Mouse (Mus musculus) cerebellum, adult 9-11 months (tissue): ENCODE data around the gene Shb.

ENCODE experiments used
- DNase-seq: peaks from one replicate; pipeline ENCODE4 v3.0.0; 2022

The Shb gene

DNA sequence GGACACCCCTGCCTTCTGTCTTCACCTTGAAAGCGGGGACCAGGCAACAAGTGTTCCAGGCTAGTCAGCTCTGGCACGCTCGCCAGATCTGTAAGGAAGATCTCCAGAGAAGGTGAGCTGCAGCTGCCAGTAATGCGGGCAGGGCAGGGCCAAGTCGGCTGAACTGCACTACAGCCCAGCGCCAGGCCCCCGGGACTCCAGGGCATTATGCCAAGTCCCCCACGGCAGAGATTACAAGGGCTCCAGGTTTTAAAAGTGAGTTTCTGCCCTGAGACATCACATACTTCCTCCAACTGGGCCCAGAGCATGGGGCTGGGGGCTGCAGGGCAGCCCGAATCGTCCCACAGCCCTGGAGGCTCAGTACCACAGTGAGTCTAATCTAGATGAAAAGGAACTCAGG lies 52.8 kb downstream of the Shb start:
- no peak for DNase-seq

DNA sequence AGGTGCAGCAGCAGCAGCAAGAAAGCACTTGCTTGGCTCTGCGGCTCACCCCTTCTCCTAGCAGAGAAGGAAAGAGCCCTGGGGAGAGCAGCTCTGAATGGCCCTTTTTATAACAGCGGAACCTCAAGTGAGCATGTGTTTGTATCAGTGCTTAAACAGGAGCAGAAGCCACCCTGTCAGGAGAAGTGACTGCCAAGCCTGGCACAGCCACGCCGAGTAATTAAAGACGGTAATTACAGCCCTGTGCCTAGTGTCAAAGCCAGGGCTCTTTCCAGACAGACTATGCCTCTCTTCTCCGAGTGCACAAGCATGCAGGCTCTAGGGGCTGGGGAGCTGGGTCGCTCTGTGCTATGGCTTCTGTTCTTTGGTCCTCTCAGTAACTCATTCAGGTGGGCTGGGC lies 54.1 kb downstream of the Shb start:
- peak; percentile 34 for DNase-seq

DNA sequence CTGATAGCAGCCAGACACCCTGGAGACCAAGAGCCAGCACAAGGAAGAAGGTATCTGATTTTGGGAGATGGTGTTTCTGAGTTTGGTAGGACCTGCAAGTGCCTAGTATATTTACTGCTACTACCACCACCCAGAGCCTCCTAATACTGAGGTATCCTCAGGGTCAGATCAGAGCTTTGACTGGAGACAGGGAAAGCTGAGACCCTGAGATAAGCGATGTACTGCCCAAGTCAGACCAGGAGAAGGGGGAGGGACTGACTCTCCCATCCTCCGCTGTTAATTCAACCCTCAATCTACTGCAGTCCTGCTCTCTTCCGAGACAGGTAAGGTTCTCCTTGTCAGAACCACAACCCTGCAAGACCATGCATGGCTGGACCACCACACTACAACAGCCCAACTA lies 55.2 kb downstream of the Shb start:
- no peak for DNase-seq

DNA sequence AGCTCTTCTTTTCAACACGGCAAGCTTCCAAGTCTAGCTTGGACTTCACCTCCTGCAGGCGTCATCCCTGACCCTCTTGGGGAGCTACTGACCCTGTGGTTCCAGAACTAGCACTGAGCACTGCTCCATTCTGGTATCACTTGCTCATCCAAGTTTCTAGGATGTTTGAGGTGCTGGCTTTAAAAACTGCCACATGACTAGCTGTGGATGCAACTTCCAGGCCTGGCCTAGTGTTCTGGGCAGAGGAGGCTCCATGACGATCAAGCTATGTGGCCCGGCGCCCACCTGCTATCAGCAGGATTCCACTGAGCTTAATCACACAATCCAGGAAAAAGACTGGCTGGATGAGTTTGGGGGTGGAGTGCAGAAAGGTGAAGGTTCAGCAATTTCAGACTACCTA lies 57.4 kb downstream of the Shb start:
- DNase-seq: no peak

DNA sequence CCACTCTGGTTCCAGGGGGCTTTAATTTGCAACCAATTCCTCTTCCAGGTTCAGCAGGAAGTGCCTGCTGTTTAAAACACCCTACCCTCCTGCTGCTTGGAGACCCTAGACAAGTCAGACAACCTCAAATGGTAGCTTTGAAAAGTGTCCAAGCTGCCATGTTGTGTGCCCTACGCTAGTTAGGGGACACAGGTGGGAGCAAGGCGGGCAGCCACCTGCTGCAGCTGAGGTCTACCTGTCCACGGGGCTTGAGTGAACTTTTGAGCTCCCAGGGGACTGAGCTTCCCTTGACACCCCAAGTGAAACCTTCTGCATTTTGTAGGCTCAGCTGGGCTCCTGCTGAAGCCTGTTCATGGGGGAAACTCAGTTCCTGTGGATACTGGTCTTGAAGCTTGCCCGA lies 58.1 kb downstream of the Shb start:
- DNase-seq: no peak

DNA sequence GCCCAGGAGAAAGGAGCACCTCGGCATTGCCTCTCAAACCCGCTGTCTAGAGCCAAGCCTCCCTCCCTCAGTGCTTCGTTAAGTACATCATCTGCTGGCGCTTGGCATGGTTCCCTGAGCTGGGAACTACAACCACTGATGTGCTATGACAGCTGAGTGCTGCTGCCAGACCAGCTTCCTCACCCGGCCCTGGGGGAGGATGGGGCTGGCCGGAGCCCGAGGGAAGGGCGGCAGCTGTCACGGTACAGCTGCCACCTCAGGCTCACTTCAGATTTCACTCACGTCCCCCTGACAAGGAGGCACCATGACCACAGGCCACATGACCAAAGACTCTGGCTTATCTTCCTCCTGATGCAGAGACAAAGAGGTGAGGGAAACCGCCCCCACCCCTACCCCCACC lies 59.1 kb downstream of the Shb start:
- DNase-seq: peak; percentile 27

DNA sequence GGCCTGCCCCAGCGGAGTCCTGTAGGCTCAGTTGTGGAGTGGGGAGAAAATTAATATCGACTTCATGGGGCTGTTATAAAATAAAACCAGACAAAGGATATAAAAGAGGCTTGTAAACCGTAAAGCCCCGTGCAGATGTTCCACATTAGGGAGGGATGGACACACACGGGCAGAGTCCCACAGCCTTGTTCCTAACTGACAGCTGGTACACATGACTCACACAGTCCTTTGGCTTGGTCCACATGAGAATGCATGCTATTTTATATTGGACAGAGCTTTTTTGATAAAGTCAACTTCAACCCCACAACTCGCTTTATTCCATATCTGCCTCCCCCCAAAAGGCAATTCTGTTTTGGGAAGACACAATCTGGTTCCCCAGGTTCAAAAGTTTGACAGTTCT lies 59.6 kb downstream of the Shb start:
- DNase-seq: no peak

DNA sequence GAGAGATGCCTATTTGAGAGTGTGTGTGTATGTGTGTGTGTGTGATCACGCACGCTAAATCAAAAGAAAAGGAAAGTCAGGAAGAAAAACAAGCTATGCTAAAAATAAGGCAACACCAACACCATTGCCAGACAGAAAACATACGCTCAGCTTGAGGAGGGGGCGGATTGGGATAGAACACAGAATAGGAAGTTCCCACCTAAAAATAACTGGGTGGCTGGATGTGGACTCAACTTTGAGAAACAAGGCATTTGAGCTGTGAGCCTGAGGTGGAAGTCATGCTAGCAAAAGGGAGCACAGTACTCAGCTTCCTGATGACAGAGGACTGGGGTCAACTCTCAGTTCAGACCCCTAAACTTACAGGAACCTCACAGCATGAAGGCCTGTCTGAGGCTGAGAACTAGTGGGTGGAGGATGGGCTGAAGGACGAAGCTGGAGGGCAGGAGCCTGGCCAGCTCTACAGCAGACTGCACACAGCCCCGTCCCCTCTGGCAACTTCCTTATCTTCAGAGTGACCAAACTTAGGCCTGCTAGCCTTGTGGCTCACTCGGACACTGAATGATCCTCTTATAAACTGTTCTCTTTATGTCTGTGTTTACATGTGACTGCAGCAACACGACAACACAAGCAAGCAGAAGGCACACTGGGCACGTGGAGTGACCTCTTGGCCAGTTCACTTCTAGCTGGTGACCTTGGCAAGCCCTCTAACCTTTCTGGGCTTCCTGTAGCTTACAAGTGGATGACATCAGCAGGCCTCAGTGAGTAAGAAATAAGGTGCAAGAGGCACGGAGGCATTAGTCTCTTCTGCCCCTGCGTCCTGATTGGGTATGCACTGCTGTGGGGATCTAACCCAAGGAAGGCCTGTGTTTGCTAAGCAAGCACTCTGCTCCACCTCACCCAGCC lies 60.4 kb downstream of the Shb start:
- no peak for DNase-seq

DNA sequence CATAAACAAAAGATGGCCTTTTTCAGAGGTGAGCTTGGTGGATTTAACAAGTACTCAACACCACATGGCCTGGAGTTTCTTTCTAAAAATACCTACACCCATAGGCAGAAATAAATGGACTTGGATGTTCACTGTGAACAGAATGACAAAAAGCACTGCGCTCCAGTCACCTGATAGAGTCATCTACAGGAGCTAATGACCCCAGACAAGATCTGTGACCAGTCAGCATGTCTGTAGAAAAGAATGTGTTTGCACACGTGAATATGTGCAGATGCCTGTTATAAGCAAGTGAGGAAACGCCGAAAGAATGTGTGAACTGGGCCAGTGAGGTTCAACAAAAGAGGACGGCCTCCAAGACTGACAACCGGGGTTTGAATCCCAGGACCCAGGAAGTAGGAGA lies 63.2 kb downstream of the Shb start:
- DNase-seq: no peak

DNA sequence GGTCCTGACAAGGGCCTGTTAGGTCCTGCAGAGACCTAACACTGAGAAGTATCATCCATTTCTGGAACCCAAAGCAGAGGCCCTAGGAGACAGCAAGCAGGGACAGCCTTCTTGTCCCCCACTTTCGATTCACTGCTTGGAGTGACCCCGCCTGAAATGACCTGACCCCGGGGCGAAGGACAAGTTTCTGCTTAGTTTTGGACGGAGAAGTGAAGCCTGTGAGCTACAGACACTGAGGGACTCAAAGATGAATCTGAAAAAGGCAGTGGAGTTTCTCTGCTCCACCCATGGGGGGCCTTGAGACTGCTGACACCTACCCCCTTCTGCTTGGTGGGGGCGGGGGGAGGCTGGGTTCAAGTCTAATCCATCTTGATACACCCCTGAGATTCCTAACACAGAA lies 63.8 kb downstream of the Shb start:
- no peak for DNase-seq

DNA sequence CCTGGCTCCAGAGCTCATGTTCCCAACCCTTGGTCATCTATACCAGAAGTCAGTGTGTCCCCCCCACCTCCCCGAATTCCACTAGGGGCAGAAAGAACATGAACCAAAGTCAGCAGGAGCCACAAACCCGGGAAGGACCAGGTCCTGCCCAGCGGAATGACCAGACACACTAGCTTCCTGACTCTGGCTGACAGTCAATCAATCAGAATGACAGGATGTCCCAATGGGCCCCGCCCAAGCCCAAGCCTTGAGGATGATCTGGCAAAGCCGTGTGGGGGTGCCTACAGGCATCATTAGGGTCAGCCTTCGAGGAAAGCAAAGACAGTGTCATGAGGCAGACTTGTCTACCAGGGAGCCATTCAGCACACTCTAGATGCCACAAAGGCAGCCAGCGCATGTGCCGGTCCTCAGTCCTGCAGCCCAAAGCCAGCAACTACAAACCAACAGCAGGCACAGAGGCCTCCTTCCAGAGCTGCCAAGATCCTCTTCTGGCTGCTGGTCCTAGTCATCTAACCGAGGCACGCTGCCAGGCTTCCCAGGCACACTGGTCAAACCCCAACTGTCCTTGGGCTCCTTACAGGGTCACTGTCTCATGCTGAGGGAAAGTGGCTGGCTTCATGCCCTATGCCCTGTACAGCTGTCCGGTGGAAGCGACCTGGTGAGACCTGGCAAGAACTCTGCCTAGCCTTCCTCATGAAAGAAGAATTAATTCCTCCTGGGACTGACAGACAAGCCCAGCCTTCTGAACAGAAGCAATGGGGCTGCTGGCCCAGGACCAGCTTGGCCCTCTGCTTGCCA lies 65.0 kb downstream of the Shb start:
- peak; percentile 80 for DNase-seq

DNA sequence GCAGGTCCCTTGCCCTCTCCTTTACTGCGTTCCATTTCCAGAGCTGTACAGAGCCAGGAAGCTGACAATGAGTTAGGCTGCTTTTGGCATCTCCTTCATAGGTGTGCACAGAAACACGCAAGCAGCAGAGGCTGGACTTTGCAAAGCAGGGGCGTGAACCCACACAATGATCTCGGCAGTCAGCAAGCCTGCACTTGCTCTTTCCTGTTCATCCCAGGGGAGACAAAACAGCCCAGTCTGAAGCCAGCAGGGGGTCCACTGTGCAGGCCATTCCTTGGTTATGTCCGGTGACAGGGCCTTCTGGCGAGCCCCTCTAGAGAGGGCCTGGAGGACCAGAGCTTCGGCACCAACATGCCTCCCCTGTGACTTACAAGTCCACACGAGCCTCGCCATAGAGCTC lies 67.3 kb downstream of the Shb start:
- no peak for DNase-seq

DNA sequence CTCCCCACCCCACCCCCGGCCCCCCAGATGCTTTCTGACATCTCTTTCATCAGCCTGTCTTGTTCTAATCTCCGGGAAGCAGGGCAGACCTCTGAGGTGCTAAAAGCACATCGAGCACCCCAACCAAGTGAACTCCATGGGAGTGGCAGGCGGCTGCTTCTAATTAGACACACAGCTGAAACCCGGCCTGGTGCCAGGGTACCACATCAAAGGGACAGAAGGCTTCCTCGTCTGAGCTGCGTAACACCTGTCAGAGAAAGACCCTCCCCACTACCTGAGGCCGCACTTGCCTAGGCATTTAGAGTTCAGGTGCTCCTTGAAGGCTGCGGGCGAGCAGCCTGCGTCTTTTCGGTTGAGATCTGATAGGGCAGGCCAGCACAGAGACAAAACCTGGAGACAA lies 67.7 kb downstream of the Shb start:
- no peak for DNase-seq

DNA sequence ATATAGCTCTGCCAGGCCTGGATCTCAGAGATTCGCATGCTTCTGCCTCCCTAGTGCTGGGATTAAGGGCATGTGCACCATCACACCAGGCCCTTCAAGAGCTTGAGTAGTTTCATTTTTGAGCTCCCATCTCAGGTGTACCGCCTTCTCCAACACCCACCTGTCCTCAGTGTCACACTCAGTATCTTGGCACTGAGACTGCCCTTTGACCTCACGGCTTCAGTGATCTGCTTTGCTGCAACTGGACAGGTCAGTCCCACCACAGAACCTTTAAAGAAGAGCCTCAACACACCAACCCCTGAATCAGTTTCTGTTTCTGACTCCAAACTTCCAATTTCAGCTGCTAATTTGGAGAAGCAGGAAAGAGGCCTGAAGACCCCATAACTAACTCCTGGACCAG lies 68.1 kb downstream of the Shb start:
- no peak for DNase-seq

DNA sequence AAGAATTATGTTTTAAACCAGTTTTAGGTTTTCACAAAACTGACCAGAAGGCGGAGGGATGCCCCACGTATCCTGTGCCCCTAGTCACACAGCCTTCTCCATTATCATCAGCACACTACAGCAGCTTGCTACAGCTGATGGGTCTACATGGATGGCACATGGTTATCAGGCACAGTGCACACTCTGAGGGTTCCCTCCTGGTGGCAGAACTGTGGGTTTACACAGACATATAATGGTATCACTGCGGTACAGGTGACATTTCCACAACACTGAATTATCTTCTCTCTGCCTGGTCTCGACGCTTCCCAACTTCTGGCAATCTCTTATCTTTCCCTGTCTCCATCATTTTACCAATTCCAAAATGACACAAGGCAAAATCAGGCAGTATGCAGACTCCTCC lies 69.6 kb downstream of the Shb start:
- DNase-seq: no peak

DNA sequence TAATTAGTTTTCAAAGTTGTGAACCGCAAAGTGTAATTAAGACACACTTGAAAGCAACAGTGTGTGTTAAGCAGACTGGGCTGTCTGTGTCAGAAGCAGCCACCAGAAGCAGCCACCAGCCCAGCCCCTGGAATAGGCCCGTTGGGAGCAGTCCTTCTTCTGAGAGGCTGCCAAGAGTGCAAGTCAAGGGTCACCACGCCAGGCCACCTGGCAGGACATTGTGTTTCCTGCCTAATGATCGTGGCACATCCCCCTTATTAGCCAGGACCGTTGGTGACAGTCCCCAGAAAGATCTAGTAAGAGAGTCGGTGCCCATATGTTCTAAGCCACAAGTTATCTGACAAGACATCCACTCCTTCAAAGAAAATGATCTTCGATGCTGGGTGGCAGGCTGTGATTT lies 70.6 kb downstream of the Shb start:
- no peak for DNase-seq

DNA sequence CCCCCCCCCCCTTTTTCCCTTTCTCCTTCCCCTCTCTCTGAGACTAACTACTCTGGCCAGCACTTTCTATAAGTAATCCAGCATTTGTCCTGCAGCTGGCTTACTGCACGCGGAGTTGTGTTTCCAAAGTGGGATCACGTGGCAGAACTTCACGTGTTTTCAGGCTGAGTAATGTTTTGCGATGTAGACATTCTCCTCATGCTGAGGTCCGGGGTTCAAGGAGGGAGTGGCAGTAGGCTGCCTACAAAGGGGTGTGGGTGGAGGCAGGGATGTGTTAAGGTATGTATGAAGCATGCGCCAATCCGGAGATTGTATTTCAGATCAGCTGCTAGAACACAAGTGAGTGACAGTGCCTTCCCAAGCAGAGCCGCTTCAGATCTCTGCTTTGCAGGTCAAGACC lies 72.9 kb downstream of the Shb start:
- DNase-seq: no peak

DNA sequence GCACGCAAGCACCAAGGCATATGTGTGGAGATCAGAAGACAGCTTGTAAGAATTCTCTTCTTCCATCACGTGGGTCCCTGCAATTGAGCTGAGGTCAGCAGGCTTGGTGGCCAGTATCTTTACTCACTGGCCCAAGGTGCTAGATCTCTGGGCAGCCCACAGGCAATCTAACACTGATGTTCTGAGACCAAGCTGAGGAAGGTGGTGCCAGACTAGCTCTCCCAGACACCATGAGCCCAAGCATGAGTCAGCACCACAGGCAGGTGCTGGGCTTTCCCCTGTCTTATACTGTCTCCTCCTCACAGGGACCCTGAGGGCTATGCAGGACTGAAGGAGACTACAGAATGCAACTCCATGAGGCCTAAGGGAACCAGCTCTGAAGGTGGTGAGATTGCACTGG lies 74.7 kb downstream of the Shb start:
- DNase-seq: no peak

DNA sequence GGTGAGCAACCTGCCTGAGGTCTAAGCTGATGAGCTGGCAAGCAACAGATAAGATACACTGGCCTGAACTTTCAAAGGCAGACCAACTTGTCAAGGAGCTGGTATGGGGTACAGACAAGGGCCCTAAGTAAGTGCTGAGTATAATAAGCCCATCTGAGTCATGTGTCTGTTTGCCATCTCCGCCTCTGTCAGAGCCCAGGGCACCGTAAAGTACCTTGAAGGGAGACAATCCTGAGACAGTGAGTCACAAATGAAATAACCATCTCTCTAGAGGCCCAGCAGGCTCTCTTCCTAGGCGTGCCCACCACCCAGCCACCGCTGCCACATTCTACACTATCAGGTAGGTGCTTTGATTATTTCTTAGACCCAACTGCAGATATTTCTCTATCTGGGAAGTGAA lies 77.3 kb downstream of the Shb start:
- no peak for DNase-seq

DNA sequence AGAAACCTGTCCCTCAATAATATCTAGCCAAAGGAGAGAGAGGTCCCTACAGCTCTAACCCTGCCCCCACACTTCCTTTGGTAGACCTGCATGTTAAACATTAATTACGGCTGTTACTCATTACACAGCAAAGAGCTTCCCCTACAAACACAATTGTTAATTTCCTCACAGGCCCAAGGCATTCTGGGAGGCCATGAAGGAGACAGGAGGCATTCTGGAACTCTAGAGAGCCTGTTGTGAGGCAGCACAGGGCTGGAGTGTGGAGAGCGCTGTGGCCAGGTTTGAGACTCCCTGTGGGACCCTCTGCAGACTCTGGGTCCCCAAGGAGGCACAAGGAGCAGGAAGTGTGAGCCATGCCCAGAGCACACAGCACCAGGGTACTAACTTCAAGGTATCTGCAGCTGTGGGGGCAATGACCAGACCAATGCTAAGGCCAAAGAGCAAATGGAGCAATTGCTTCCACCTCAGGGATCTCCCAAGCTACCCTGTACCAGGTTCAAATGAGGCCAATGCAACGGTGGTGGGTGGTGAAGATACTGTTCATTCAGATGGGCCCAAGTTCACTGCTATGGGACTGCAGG lies 78.9 kb downstream of the Shb start:
- no peak for DNase-seq

DNA sequence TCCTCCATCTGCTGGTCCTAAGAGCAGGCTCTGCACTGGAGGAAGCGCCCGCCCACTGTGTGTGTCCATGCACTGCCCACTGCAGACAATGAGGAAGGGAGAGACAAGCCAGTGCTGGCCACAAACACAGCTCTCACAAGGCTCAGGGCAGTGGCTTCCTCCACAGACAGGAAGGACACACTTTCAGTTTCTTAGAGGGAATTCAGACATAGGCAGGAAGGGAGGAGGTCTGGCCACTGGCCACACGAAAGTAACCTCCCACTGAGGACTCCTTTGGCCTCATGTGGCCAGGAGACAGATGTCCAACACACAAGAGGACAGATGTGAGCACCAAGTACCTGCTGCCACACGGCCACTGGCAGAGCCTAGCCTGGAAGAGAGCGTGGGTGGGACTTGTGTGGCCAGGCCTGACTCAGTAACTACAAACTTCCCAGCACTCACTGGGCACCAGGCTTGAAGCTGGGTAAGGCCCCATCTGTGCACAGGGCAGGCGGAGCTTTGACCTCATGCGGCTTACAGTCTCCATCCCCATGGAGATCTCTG lies 79.6 kb downstream of the Shb start:
- DNase-seq: no peak

DNA sequence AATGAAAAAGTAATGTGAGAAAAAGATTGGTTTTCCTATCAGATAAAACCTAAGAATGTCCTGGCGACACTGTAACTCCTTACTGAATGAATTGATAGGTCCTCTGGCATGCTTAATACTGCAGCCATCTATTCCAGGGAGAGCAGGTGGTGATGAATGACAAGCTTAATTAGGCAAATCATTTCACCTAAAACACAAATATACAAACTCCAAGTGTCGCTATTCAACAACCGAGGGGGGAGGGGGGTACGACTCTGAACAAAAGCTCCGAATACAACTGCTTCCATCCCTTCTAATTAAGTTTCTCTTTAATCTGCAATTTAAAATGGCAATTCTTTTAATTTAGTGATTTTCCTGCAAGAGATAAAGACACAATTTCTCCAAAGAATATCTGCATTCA lies 83.3 kb downstream of the Shb start:
- no peak for DNase-seq

DNA sequence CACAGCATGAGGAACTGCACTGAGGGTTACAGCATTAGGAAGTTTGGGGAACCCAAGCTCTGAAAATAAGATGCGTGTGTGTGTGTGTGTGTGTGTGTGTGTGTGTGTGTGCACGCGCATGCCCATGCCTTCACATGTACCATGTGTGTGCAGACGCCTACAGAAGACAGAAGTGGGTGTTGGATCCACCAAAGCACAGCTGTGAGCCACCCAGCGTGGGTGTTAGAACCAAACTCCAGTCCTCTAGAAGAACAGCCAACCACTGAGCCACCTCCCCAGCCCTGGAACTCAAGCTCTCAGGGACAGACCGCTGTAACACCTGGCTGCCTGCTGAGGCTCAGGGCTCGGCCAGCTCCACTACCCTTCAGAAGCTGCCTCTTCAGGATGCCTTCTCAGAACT lies 83.8 kb downstream of the Shb start:
- no peak for DNase-seq

DNA sequence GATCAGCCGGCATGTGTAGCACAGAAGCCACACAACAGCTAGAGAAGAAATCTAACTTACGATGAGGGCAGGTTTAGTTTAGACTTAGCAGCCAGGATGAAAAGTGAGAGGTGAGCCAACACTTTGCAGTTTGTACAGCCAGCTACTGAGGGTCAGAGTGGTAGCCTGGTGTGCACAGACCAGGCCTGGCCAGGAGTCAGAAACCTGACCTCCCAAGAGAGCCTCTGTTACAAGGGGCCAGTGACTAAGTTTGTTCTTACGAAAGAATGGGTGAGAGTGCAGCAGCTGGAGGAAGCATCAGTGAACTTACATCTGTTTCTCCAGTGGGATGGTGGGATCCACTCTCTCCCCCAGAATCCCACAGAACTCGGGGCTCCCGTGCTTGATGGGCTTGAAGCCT lies 85.1 kb downstream of the Shb start:
- no peak for DNase-seq
